Mouse (Mus musculus): ENCODE results near the gene Ankrd40.

Gene Ankrd40

DNA sequence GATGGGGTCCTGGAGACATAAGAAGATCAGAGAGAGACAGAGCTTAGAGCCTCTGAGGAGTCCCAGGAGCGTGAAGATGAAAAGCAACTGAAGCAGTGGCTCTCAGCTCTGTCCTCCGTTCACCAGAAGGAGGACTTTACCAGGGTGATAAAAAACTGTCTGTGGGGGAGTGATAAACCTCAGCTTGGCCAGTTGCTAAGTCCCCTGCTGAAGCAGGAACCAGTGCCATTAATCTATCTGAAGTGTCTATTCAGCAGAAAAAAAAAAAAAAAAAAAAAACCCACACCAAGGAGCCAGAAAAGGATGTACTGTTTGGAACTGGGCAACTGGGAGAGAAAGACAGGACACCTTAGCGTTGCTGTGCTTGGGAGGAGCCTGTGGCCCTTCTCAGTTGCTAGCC, 23.3 kb downstream of the Ankrd40 start:
- no peak for DNase-seq (ENCODE audit: low spot score)

DNA sequence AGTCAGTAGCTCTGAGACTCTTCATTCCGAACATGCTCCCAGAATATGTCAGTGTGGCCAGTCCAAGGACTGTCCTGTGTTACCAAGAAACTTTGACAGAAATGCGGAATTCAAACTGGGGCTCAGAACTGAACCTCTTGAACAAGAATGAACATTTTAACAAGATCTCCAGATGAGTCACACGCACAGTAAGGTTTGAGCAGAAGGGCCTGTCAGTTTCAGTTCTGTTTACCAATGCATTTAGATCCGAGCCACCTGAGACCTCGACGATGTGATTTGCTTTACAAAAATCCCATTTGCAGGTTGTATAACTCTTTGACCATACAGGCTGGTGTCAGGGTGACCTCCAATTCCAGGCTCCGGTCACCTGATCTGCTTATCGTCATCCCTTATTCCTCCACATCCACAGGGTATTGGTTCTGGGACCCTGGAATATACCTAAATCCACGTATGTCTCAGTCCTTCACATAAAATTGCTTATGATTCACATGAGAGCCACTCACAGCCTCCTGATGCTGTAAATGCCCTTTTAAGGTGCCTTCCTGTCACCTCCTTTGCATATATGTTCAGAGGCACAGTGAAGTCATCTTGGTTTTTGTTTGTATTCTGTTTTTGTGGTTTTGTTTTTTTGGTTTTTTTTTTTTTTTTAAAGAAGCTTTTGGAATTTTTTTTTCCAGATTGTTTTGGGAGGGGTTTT, 27.9 kb downstream of the Ankrd40 start:
- no peak for DNase-seq (ENCODE audit: low spot score)

DNA sequence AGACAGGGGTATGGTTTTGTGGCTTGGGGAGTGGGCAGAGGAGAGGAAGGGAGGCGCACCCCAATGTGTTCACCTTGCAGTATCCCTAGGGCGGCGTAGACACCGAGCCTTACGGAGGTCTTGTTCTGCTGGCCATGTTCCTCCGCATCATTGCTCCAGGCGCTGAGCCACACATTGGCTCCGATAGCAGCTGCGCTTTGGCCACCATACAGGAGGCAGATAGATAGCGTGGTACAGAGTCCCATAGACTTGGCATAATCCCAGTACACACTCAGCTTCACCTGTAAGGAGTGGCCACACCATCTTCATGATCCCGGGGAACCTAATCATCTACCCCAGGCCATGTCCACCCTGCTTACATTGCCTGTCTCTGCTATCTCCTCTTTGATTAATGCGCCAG, 31.4 kb downstream of the Ankrd40 start:
- no peak for DNase-seq (ENCODE audit: low spot score)

DNA sequence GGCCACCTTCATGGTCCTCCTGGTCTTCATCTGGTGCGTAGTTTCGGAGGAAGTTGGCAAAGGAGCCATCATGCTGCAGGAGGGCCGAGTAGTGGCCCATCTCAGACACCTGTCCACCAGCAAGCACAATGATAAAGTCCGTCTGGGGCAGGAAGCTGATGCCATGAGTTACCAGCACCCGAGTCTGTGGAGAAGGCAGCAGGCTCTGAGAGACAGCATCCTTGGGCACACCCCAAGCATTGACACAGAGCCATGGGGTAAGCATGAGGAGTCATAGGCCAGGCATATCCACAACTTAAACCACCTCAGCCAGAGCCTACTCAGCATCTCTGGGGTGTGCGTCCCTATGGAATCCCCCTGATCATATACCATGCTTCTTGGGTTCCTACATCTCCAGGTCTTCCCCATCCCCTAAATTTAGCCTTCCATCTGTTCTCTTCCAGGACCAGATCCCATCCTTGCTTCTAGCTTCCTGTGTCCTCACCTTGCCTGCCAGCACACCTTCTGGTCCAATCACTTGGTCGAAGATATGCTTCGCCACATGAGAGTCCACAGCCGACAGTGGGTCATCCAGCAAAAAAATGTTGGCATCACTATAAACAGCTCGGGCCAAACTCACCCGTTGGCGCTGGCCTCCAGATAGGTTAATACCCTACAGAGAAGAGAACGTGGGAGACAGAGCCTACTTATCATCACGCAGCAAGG, 33.5 kb downstream of the Ankrd40 start:
- DNase-seq (ENCODE audit: low spot score), result no peak

DNA sequence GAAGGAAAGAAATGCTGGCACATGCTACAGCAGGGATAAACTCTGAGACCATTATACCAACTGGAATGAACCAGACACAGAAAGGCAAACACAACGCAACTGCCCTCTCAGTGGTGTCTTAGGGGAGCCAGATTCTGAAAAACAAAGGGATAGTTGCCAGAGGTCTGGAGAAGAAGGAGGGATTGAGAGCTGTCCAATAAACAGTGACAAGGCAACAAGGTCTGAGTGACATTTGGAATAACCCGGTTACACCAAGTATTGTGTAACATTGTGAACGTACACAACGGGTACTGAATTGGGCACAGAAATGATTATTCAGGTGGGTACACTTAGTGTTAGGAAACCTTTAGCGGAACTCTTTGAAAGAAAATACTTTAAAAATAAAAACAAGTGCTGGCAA, 34.3 kb downstream of the Ankrd40 start:
- no peak for DNase-seq (ENCODE audit: low spot score)

DNA sequence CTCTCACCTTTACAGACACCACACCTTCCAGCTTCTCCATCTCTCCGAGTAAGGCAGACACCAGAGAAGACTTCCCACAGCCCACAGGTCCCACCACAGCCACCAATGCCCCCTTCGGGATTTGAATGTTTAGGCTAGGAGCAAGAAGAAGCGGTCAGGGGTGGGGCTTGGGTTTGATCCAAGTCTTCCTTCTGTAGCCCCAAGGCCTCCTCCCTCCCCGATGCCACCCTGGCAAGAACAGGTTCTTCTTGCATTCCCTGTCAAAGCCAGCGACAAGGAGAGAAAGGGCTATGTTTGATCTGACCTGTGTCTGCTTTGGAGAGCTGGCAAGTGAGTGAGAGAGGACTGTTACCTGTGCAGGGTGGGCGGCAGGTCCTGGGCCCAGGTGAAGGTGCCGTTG, 35.9 kb downstream of the Ankrd40 start:
- no peak for DNase-seq (ENCODE audit: low spot score)

DNA sequence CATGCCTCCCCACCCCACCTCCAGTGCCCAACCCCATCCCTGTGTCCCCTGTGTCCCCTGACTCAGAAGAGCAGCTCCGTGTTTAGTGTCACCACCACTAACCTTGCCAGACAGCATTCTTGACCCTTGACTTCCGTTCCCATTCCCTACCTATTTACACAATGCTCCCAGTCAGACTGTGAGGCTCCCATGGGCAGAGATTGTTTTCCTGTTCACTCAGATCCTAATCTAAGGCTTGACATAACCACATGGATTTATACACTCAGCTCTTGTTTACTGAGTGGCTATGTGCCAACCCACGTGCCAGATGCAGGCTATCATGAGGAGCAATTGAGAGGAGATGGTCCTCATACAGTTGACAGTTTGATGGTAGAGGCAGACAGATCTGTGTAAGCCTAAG, 37.5 kb downstream of the Ankrd40 start:
- no peak for DNase-seq (ENCODE audit: low spot score)

DNA sequence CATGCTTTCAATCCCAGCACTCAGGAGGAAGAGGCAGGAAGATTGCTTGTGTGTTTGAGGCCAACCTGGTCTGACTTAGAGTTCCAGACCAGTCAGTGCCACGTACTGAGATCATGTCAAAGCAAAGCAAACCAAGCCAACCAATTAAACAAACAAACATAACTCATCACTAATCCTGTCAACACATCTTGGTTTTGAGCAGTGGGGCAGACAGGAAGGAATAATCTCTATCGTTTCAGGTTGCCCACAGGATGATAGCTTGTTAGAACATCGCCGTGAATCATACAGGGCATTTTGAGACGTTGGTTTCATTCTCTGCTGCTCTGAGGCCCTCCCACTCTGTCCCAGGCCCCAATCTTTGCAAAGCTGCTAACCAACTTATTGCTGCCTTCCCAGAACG, 42.2 kb downstream of the Ankrd40 start:
- no peak for DNase-seq (ENCODE audit: low spot score)

DNA sequence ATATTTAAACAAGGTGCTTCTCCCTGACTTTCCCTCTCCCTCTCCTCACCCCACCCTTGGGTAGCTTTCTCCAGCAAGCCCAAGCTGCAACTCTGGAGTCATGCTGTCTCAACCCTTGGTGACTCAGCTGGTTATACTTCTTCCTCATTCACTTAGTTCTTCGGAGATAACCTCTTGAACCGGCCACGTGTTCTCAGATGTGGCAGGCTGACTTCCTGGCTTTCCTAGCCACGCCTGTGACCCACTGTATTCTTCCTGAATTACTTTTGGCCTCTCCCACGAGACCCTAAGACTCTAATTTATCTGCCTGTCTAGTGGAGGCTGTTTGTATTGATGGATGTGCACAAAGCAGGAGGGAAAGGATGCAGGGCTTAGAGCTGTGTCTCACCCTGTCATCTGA, 43.0 kb downstream of the Ankrd40 start:
- no peak for DNase-seq (ENCODE audit: low spot score)

DNA sequence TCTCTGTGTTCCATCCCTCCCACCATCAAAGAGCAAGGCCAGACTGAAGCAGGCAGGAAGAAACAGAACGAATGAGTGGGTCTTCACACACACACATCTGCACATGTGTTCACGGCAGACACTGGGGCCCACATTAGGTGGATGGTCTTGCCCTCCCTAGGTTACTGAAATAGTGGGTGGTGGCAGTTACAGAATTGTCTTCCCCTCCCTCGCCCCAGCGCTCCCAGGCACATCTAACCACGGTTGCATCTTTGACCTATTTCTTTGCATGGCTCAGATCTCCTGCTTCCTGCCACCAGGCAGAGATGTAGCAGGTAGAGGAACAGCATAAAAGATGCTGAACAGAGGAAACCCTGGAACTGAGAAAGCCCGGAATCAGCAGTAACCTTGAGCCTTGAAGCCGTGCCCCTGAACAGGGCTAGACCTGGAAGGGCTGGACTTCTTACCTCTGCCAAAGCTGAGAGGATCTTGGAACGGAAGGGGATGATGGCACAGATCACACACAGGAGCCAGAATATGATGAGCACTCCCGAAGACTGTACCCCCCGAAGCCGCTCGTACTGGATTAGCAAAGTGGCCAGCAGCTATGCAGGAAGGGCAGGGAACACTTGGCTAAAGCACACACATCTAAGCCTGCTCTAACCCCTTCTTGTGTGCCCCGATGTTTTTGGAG, 46.6 kb downstream of the Ankrd40 start:
- DNase-seq (ENCODE audit: low spot score), result no peak

DNA sequence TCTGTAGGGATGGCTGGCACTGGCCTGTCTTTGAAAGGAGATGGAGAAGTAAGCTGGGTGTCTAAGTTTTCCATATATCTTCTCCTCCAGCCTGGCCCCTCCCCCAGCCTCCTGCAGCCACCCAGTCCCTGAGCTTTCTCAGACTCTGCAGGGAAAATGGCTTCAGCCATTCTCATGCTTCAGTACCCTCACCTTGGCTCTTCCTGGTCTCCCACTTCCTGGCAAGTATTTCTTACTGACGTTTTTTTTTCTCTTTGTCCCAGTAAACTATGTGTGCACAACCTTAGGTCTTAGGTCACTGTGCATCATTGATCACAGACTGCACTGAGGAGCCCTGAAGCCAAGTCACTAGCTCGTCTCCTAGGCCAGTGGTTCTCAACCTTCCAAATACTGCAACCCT, 51.3 kb downstream of the Ankrd40 start:
- no peak for DNase-seq (ENCODE audit: low spot score)

DNA sequence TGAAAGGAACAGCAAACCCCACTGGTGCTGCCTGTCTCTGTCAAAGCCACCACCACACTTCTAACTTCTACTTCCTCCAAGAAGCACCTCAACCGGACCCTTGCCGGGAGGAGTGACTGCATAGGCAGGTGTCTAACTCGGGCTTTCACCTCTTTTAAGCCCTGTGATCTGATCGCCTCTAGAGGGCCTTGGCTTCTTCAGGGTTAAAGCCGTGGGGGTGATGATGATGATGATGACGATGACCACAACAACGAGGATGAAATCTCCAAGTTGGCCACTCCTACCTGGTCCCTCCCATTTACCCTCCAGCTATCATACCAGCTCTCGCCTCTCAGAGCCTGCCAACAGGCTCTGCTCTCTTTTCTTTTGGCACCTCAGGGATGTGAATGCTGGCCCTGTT, 51.9 kb downstream of the Ankrd40 start:
- DNase-seq (ENCODE audit: low spot score), result no peak

DNA sequence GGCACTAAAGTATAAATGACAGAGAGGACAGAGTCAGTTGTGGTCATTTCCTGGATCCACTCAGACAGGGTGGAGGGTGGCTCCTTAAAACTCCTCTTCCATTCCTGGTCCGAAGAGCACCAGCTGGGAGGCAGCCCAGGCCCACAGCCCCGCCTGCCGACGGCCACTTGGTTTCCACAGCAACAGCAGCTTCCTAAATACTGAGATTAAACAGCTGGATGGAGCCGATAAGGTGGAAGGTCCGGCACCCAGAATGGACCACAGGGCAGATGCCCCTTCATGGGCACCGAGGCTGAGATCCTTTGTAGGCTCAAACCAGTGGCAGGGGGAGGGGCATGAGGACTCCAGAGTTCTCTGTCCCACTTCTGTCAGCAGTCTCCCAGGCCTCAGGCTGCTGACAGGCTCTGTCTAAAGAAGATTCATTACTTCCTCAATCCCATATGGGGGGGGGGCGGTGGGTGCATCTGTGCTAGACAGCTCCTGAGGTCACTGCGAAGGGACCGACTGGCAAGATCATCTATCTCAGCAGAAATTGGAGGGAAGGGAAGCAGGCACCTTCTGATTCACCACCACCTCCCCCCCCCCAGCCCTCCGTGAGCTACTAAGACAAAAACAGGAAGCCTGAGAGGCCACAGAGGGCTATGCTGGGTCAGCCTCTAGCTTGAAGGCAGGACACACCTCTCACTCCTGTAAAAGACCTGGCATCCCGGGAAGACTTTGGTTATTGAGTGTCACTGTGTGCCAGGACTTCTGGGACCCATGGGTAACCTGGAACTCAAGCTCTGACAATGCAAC, 58.4 kb downstream of the Ankrd40 start:
- DNase-seq (ENCODE audit: low spot score), result no peak

DNA sequence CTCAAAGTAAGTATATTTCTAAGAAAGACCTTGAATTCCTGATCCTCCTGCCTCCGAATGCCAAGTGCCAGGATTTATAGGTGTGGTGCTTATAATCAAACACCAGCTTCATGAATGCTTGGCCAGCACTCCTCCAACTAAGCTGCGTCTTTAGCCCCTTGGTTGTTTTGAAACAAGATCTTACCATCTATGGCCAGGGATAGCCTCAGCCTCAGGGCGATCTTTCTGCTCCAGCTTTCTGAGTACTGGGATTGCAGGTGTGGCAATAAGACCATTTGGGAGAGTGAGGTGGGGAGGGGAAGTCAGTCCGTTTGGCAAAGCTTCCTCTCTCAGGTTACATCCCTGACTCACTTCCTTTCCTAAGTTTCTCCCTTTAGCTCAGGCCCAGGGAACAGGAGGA, 60.0 kb downstream of the Ankrd40 start:
- no peak for DNase-seq (ENCODE audit: low spot score)

DNA sequence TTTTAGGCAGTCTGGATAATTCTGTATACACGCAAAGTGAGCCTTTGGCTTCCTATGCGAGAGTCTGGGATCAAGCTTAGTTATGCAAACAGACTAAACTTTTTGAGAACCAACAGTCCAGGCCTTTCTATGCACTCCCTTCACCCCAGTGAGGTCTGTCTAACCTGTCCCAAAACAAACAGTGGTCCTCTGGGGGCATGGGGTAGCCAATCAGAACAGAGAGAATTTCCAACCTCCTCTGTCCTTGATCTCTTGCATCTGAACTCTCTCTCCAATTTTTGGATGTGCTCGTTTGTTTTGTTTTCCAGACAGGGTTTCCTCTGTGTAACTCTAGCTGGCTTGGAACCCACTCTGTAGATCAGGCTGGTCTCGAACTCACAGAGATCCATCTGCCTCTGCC, 61.2 kb downstream of the Ankrd40 start:
- DNase-seq (ENCODE audit: low spot score), result no peak

DNA sequence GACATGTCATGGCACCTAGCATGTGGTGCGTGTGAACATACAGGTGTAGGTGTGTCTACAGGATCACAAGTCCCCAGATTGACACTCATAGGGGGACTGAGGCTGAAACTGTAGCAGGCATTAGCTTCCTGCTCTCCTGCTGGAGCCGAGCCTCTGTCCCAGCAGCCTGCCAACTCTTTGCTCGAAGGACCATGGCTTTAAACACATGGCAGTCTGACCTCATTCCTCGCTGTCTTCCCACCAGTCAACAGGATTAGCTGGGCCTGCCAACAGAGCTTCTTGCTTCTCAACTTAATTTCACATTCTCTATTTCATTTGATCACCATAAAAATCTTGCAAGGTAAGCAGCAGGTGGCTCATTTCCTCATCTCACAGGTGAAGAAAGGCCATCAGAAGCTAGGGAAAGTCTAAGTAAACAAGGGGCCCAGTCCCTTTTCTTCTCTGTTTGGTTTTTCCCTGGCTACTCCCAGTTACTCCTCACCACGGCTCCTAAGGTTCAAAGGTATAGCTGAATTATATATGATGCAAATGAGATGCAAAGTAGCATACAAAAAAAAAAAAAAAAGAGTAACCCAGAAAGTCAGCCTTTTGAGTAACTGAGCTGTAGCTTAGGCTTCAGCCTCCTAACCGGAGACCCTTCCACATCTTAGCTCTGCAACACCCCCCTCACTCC, 62.1 kb downstream of the Ankrd40 start:
- no peak for DNase-seq (ENCODE audit: low spot score)

DNA sequence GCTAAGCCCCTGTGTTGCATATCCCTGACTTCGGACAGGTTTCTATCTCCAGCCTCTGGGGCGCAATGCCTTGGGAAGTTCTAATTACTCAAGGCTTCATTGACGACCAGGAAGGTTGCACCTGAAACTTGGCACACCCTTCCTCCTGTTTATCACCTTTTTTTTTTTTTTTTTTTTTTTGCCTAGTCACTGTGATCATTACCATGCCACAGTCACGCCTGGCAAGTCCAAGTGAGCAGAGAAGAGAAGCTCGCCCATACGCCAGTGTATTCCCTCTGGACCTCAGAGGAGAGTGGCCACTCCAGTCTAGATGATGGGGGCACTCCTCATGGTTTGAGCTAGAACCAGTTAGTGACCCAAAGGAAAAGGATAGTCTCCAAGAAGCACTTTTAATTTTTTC, 63.0 kb downstream of the Ankrd40 start:
- DNase-seq (ENCODE audit: low spot score), result no peak

All from urinary bladder, postnatal 10 days (tissue).